In the genomic region with DNA sequence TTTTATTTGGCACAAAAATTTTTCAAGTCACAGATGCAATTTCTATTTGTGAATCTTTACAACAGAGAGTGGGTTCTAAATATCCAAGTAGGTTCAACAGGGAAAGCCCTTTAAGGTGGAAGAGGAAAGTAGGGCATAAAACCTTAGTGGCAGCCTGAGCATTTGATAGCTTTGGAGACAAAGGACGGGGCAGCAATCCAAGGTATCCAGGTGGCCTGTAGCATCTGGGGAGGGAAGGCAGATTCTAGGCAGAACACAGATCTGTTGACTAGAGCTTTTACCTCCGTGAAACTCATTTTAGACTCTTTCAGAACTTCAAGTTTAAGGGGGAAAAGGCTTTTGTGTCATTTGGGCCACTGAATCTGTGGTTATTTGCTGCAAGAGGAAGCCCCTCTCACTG, we compare ENCODE assay signal across 23 mouse cellular contexts.
DNase-seq lines count a peak whose midpoint lies in the region; ATAC-seq and TF ChIP-seq lines count a peak whose summit lies in the region.
"Had no signal": no experiment of that assay in that cellular context is flagged by ENCODE, and none has a peak within 500 bp of the region (broad histone marks: within the 10 kb centered on the region; RNA-seq: fewer than 3 reads in every experiment).

No protein-coding gene starts in this region.

- peak; percentile 92 for DNase-seq in brain, adult 2 months (ENCODE audit: low read depth, low spot score)
- DNase-seq in cerebellum, adult 11 months: peak; percentile 53
- peak; percentile 63 for DNase-seq in cerebellum, adult 8-10 months
- peak; percentile 40 to 45 for DNase-seq in cerebellum, postnatal 14 days
- DNase-seq in yolk sac, embryonic 10.5 days (ENCODE audit: low spot score): no peak
- DNase-seq in left cerebral cortex, adult 9 months (ENCODE audit: low spot score in 2 of 2): no peak
- DNase-seq in stomach, postnatal 0 days (ENCODE audit: low spot score): no peak
- DNase-seq in spleen, postnatal 10 days (ENCODE audit: low spot score in 2 of 2): no peak
- DNase-seq: adrenal gland, adult 2 months; adrenal gland, postnatal 25 days; embryo, embryonic 11 days; gastrocnemius, adult 2 months; gastrocnemius, postnatal 25 days; heart, adult 2 months had no signal

- WGBS in stomach, postnatal 0 days: 81% methylated on average over 2 of the region's 2 CpGs

- no peak for ATAC-seq in stomach, postnatal 0 days (ENCODE audit: low FRiP score, low TSS enrichment)
- ATAC-seq: forebrain, embryonic 14.5 days; inflammation-experienced regulatory T-cells, adult 6 months; intestine, postnatal 0 days had no signal

- TF ChIP-seq EP300 in stomach, postnatal 0 days (optimal IDR thresholded peaks at IDR 0.05): no peak

- no peaks in the 10 kb centered on the region for H3K27me3 ChIP-seq in stomach, postnatal 0 days (ENCODE audit: control insufficient read depth, insufficient read depth, low read length)
- H3K27me3 ChIP-seq: embryonic facial prominence, embryonic 15.5 days; heart, embryonic 12.5 days; hindbrain, embryonic 15.5 days had no signal

- H3K27ac ChIP-seq in stomach, postnatal 0 days (replicated peaks): no peak overlapping the region
- H3K27ac ChIP-seq: embryonic facial prominence, embryonic 15.5 days; forebrain, embryonic 10.5 days; gastrocnemius, adult 2 months; heart, adult 2 months; hindbrain, embryonic 10.5 days; hindbrain, embryonic 15.5 days had no signal

- H3K9me3 ChIP-seq in stomach, postnatal 0 days (ENCODE audit: control insufficient read depth, low read length): no peaks in the 10 kb centered on the region
- H3K9me3 ChIP-seq: embryonic facial prominence, embryonic 15.5 days; hindbrain, embryonic 10.5 days; hindbrain, embryonic 15.5 days had no signal

- H3K9ac ChIP-seq in stomach, postnatal 0 days (ENCODE audit: low read length): no peak overlapping the region
- H3K9ac ChIP-seq: embryonic facial prominence, embryonic 15.5 days; heart, embryonic 12.5 days; hindbrain, embryonic 15.5 days had no signal

- H3K4me1 ChIP-seq in stomach, postnatal 0 days (replicated peaks; ENCODE audit: control insufficient read depth, insufficient read depth): no peaks in the 10 kb centered on the region
- H3K4me1 ChIP-seq: forebrain, embryonic 10.5 days; heart, embryonic 12.5 days; hindbrain, embryonic 10.5 days; hindbrain, embryonic 15.5 days had no signal

- no peak for TF ChIP-seq CTCF in stomach, postnatal 0 days (IDR thresholded peaks at IDR 0.05; ENCODE audit: low read depth)

- H3K4me3 ChIP-seq in stomach, postnatal 0 days (ENCODE audit: low read depth, low read length): no peak overlapping the region
- H3K4me3 ChIP-seq: embryonic facial prominence, embryonic 15.5 days; erythroblast, embryonic 14.5 days; forebrain, embryonic 10.5 days; gastrocnemius, adult 2 months; heart, adult 2 months; heart, embryonic 12.5 days; hindbrain, embryonic 10.5 days; hindbrain, embryonic 15.5 days had no signal

- H3K4me2 ChIP-seq in stomach, postnatal 0 days (replicated peaks; ENCODE audit: low read depth): no peak overlapping the region
- H3K4me2 ChIP-seq: embryonic facial prominence, embryonic 15.5 days; heart, embryonic 12.5 days; hindbrain, embryonic 15.5 days had no signal

- no peaks in the 10 kb centered on the region for H3K36me3 ChIP-seq in stomach, postnatal 0 days (ENCODE audit: control insufficient read depth, insufficient read depth, low read length)
- H3K36me3 ChIP-seq: embryonic facial prominence, embryonic 15.5 days; hindbrain, embryonic 10.5 days; hindbrain, embryonic 15.5 days had no signal

Comparison
In these comparisons a context has a peak if more than half of its experiments do, and no peak if none do; other contexts are left out.
1. DNase-seq: peak in brain, adult 2 months (single experiment), cerebellum, adult 11 months (single experiment), cerebellum, adult 8-10 months (single experiment) and cerebellum, postnatal 14 days (2 of 2); none in yolk sac, embryonic 10.5 days (single experiment), left cerebral cortex, adult 9 months (0 of 2), stomach, postnatal 0 days (single experiment) and spleen, postnatal 10 days (0 of 2).